Comparison of ENCODE assay signal across 15 mouse cellular contexts in genomic region chr8:34535434-34535833, GRCm38 (mm10).
"Had no signal": no experiment of that assay in that cellular context is flagged by ENCODE, and none has a peak within 500 bp of the region (broad histone marks: within the 10 kb centered on the region; RNA-seq: fewer than 3 reads in every experiment).

No protein-coding gene starts in this region.

- DNase-seq: lung, adult 18-20 months; lung, embryonic 14.5 days; lung, postnatal 10 days; lung, postnatal 4 days; thymus, adult 2 months; thymus, postnatal 25 days; thymus, postnatal 4 days had no signal

- H3K4me3 ChIP-seq: megakaryocyte, embryonic 14.5 days; midbrain, embryonic 13.5 days; midbrain, embryonic 15.5 days; neural tube, embryonic 12.5 days; stomach, embryonic 15.5 days had no signal

- H3K9ac ChIP-seq: liver, embryonic 14.5 days; lung, embryonic 14.5 days; midbrain, embryonic 13.5 days; midbrain, embryonic 15.5 days; neural tube, embryonic 12.5 days; stomach, embryonic 15.5 days had no signal

- ATAC-seq: midbrain, embryonic 13.5 days; midbrain, embryonic 15.5 days had no signal

- H3K36me3 ChIP-seq: midbrain, embryonic 13.5 days; midbrain, embryonic 15.5 days; neural tube, embryonic 12.5 days; stomach, embryonic 15.5 days had no signal

- H3K27ac ChIP-seq: liver, embryonic 14.5 days; midbrain, embryonic 13.5 days; midbrain, embryonic 15.5 days; neural tube, embryonic 12.5 days; stomach, embryonic 15.5 days; stomach, postnatal 0 days had no signal

- H3K9me3 ChIP-seq: megakaryocyte, embryonic 14.5 days; midbrain, embryonic 13.5 days; midbrain, embryonic 15.5 days; neural tube, embryonic 12.5 days; stomach, embryonic 15.5 days had no signal

- H3K4me1 ChIP-seq: midbrain, embryonic 13.5 days; midbrain, embryonic 15.5 days; neural tube, embryonic 12.5 days; stomach, embryonic 15.5 days had no signal

- H3K4me2 ChIP-seq: lung, embryonic 14.5 days; midbrain, embryonic 11.5 days; midbrain, embryonic 13.5 days; midbrain, embryonic 15.5 days; neural tube, embryonic 12.5 days; stomach, embryonic 15.5 days had no signal

- H3K27me3 ChIP-seq: megakaryocyte, embryonic 14.5 days; midbrain, embryonic 13.5 days; midbrain, embryonic 15.5 days; neural tube, embryonic 12.5 days; stomach, embryonic 15.5 days had no signal
